11 mouse cellular contexts compared by ENCODE assay signal in the genomic region with DNA sequence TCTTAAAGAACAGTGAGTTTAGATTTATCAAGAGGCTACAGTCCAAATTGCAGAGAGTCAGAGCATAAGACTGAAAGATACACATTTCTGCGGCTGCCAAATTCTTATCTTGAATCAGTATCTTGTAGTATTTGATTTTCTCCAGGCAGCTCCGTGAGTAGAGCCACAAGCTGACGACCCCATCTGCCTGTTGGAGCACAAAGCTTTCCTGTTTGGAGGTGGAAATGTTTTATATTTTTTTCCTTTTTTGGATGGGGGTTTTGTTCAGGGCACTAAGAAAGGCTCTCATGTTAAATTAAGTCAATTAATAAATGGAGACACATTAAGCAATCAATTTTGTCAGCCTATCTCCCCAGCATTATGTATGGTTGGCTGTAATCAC. TPM values are rescaled to one million over a fixed set of nuclear protein-coding genes. Genes with fewer than 3 reads are reported as not detected.
DNase-seq lines count a peak whose midpoint lies in the region; ATAC-seq lines count a peak whose summit lies in the region.
"Had no signal": no experiment of that assay in that cellular context is flagged by ENCODE, and none has a peak within 500 bp of the region (broad histone marks: within the 10 kb centered on the region; RNA-seq: fewer than 3 reads in every experiment).

No protein-coding gene starts in this region.

- DNase-seq in intestine, embryonic 14.5 days (ENCODE audit: low spot score): peak; percentile 42
- DNase-seq in hindbrain, embryonic 10.5 days (ENCODE audit: low spot score): no peak
- DNase-seq in midbrain, embryonic 14.5 days: peak; percentile 55
- DNase-seq in urinary bladder, adult 18-20 months (ENCODE audit: low spot score in 2 of 2): no peak
- DNase-seq in layer of hippocampus, adult 9-11 months: no peak
- no peak for DNase-seq in right cerebral cortex, adult 18-20 months

- no peak overlapping the region for H3K27ac ChIP-seq in intestine, embryonic 14.5 days (ENCODE audit: low read depth)
- H3K27ac ChIP-seq in intestine, embryonic 16.5 days (ENCODE audit: low read length): no peak overlapping the region
- no peak overlapping the region for H3K27ac ChIP-seq in embryonic facial prominence, embryonic 12.5 days
- peak overlapping the region; percentile 79; the same call in 1 of the 2 replicates for H3K27ac ChIP-seq in hindbrain, embryonic 10.5 days
- peak overlapping the region; percentile 70 for H3K27ac ChIP-seq in midbrain, embryonic 14.5 days (replicated peaks; ENCODE audit: low read depth, low read length)

- 22% methylated on average over 3 of the region's 3 CpGs for WGBS in intestine, embryonic 14.5 days
- 15% methylated on average over 3 of the region's 3 CpGs for WGBS in intestine, embryonic 16.5 days
- WGBS in embryonic facial prominence, embryonic 12.5 days: 32% methylated on average over 3 of the region's 3 CpGs
- 40% methylated on average over 3 of the region's 3 CpGs for WGBS in hindbrain, embryonic 10.5 days
- WGBS in midbrain, embryonic 14.5 days: 23% methylated on average over 3 of the region's 3 CpGs

- H3K9ac ChIP-seq in intestine, embryonic 14.5 days (ENCODE audit: low read length): no peak overlapping the region
- no peak overlapping the region for H3K9ac ChIP-seq in intestine, embryonic 16.5 days (ENCODE audit: low read depth, low read length)
- H3K9ac ChIP-seq in embryonic facial prominence, embryonic 12.5 days: no peak overlapping the region
- H3K9ac ChIP-seq in midbrain, embryonic 14.5 days (replicated peaks; ENCODE audit: low read length): peak overlapping the region; percentile 56; the same call in 1 of the 2 replicates

- no peaks in the 10 kb centered on the region for H3K9me3 ChIP-seq in intestine, embryonic 14.5 days (ENCODE audit: control insufficient read depth, low read length)
- no peaks in the 10 kb centered on the region for H3K9me3 ChIP-seq in intestine, embryonic 16.5 days (ENCODE audit: control insufficient read depth, low read length)
- H3K9me3 ChIP-seq in embryonic facial prominence, embryonic 12.5 days: no peaks in the 10 kb centered on the region
- H3K9me3 ChIP-seq in hindbrain, embryonic 10.5 days: no peaks in the 10 kb centered on the region
- H3K9me3 ChIP-seq in midbrain, embryonic 14.5 days (ENCODE audit: control insufficient read depth, low read length): no peaks in the 10 kb centered on the region

- H3K27me3 ChIP-seq in intestine, embryonic 14.5 days (replicated peaks; ENCODE audit: control insufficient read depth, insufficient read depth, low read length): peaks cover 8% of the 10 kb centered on the region
- H3K27me3 ChIP-seq in intestine, embryonic 16.5 days (replicated peaks; ENCODE audit: control insufficient read depth, insufficient read depth, low read length): no peaks in the 10 kb centered on the region; the same call in 1 of the 2 replicates
- peaks cover 12% of the 10 kb centered on the region for H3K27me3 ChIP-seq in embryonic facial prominence, embryonic 12.5 days
- peaks cover 45% of the 10 kb centered on the region for H3K27me3 ChIP-seq in hindbrain, embryonic 10.5 days (ENCODE audit: insufficient read depth, poor library complexity, severe bottlenecking)
- H3K27me3 ChIP-seq in midbrain, embryonic 14.5 days (ENCODE audit: control insufficient read depth, insufficient read depth, low read length): no peaks in the 10 kb centered on the region

- ATAC-seq in intestine, embryonic 14.5 days (replicated peaks; ENCODE audit: low FRiP score, low TSS enrichment, low read depth): no peak
- no peak for ATAC-seq in intestine, embryonic 16.5 days
- no peak for ATAC-seq in embryonic facial prominence, embryonic 12.5 days (ENCODE audit: insufficient number of reproducible peaks, insufficient read depth, low FRiP score, low TSS enrichment)
- ATAC-seq in midbrain, embryonic 14.5 days (ENCODE audit: low FRiP score, low TSS enrichment): no peak
- ATAC-seq: Patski had no signal

- no peaks in the 10 kb centered on the region for H3K4me1 ChIP-seq in intestine, embryonic 14.5 days (replicated peaks; ENCODE audit: control insufficient read depth, insufficient read depth, low read length)
- peaks cover 12% of the 10 kb centered on the region for H3K4me1 ChIP-seq in intestine, embryonic 16.5 days (ENCODE audit: control insufficient read depth, insufficient read depth, low read length)
- peaks cover 19% of the 10 kb centered on the region for H3K4me1 ChIP-seq in embryonic facial prominence, embryonic 12.5 days
- peaks cover 61% of the 10 kb centered on the region for H3K4me1 ChIP-seq in hindbrain, embryonic 10.5 days (replicated peaks)
- peaks cover 27% of the 10 kb centered on the region for H3K4me1 ChIP-seq in midbrain, embryonic 14.5 days (ENCODE audit: control insufficient read depth, insufficient read depth, low read length)

- no peaks in the 10 kb centered on the region for H3K36me3 ChIP-seq in intestine, embryonic 14.5 days (ENCODE audit: control insufficient read depth, insufficient read depth, low read length)
- no peaks in the 10 kb centered on the region for H3K36me3 ChIP-seq in intestine, embryonic 16.5 days (ENCODE audit: control insufficient read depth, insufficient read depth, low read length)
- no peaks in the 10 kb centered on the region for H3K36me3 ChIP-seq in embryonic facial prominence, embryonic 12.5 days
- H3K36me3 ChIP-seq in hindbrain, embryonic 10.5 days: no peaks in the 10 kb centered on the region
- no peaks in the 10 kb centered on the region for H3K36me3 ChIP-seq in midbrain, embryonic 14.5 days (ENCODE audit: control insufficient read depth, insufficient read depth, low read length)

- H3K4me2 ChIP-seq in intestine, embryonic 14.5 days (ENCODE audit: low read length): peak overlapping the region; percentile 57; the same call in 1 of the 2 replicates
- H3K4me2 ChIP-seq in intestine, embryonic 16.5 days (ENCODE audit: low read depth, low read length): no peak overlapping the region
- H3K4me2 ChIP-seq in embryonic facial prominence, embryonic 12.5 days (replicated peaks): peak overlapping the region; percentile 68
- H3K4me2 ChIP-seq in midbrain, embryonic 14.5 days (ENCODE audit: low read length): peak overlapping the region; percentile 77

- H3K4me3 ChIP-seq in intestine, embryonic 14.5 days (ENCODE audit: low read depth, low read length): no peak overlapping the region
- H3K4me3 ChIP-seq in intestine, embryonic 16.5 days (ENCODE audit: low read length): no peak overlapping the region
- 0 out of 2 replicates have a peak overlapping the region, but pooled peaks have one; percentile 35 for H3K4me3 ChIP-seq in embryonic facial prominence, embryonic 12.5 days
- H3K4me3 ChIP-seq in hindbrain, embryonic 10.5 days: peak overlapping the region; percentile 53
- peak overlapping the region; percentile 47 for H3K4me3 ChIP-seq in midbrain, embryonic 14.5 days (replicated peaks; ENCODE audit: low read depth, low read length)

RNA-seq across cellular contexts. Expression of a gene that starts 0.4 kb away (rescaled TPM):
- 0.24 and 0.28 TPM in 2 replicates for polyA plus RNA-seq in intestine, embryonic 14.5 days (2014; fragmentation: Nextera tagmentation; extraction: Ambion mirVana)
- polyA plus RNA-seq in intestine, embryonic 16.5 days (2015; fragmentation: Nextera tagmentation; extraction: Ambion mirVana): 0.12 and 0.16 TPM in 2 replicates
- polyA plus RNA-seq in embryonic facial prominence, embryonic 12.5 days (2016; fragmentation: Nextera tagmentation; extraction: Ambion mirVana): 0.11 and 0.12 TPM in 2 replicates
- polyA plus RNA-seq in hindbrain, embryonic 10.5 days (2016; fragmentation: Nextera tagmentation; extraction: Ambion mirVana): 0.34 and 1.2 TPM in 2 replicates
- polyA plus RNA-seq in midbrain, embryonic 14.5 days (2014; fragmentation: Nextera tagmentation; extraction: Ambion mirVana): 2.6 and 5.6 TPM in 2 replicates
- polyA plus RNA-seq: heart, embryonic 16.5 days; liver, adult 2 months; Patski had no signal

Comparison
In these comparisons a context has a peak if more than half of its experiments do, and no peak if none do; other contexts are left out.
1. DNase-seq: peak in intestine, embryonic 14.5 days (single experiment) and midbrain, embryonic 14.5 days (single experiment); none in hindbrain, embryonic 10.5 days (single experiment), urinary bladder, adult 18-20 months (0 of 2), layer of hippocampus, adult 9-11 months (single experiment) and right cerebral cortex, adult 18-20 months (single experiment).
2. H3K27ac ChIP-seq: peak in hindbrain, embryonic 10.5 days (single experiment) and midbrain, embryonic 14.5 days (single experiment); none in intestine, embryonic 14.5 days (single experiment), intestine, embryonic 16.5 days (single experiment) and embryonic facial prominence, embryonic 12.5 days (single experiment).
3. H3K4me3 ChIP-seq: peak in embryonic facial prominence, embryonic 12.5 days (single experiment), hindbrain, embryonic 10.5 days (single experiment) and midbrain, embryonic 14.5 days (single experiment); none in intestine, embryonic 14.5 days (single experiment) and intestine, embryonic 16.5 days (single experiment).